Mouse (Mus musculus): ENCODE data around the gene Gpr89.

DNA sequence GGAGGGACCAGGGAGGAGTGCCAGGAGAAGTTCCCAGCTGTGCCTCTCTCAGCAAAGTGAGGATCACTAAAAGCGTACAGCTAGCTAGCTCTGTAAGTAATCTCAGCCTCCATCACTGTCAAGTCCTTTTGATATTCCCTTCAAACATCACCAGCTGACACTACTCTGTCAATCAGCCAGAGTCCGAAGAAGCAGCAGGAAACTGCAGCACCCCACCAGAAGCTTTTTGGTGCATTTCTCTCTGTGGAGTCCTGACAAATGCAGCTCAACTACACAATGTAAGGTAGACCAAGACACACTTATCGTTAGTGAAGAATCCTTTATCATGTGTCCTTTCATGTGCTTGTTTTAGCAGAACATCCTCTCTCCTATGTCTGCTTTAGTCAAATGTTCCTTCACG is 83.6 kb downstream of the Gpr89 start:
- no peak for TF ChIP-seq POLR2A (IDR thresholded peaks at IDR 0.05; ENCODE audit: extremely low read depth, insufficient read depth, low read length)
- no peak for TF ChIP-seq CTCF (IDR thresholded peaks at IDR 0.05; ENCODE audit: extremely low read depth, insufficient read depth, low read length)
